Mouse (Mus musculus): ENCODE data around the gene Ecm1.

DNA sequence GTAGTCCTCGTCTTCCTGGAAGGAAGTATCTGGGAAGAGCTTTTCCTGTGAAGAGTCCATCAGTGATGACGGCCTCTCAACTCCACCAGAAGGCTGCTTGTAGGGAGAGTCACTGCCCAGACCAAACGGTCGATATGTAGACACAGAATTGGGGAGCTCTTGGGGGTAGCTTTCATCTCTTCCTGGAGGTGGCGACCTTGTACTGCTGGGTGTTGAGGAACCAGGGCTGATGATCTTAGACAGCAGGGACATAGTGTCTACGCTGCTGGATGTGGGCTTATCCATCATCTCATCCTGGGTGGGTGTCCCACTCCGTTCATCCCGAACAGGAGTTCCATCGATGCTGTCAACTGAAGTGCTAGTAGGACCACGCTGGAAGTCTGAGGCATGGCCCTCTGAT, 26.2 kb upstream of the Ecm1 start:
- TF ChIP-seq CTCF (IDR thresholded peaks at IDR 0.05; ENCODE audit: extremely low read depth, insufficient read depth, insufficient read length, insufficient replicate concordance) (no peak), POLR2A (IDR thresholded peaks at IDR 0.05; ENCODE audit: low read depth, low read length) (no peak)

Measured in spleen, adult 2 months (tissue).